Mouse (Mus musculus): ENCODE measurements around the gene Megf9. TPM values are rescaled to one million over a fixed set of nuclear protein-coding genes. Genes with fewer than 3 reads are reported as not detected.
A peak's percentile ranks its signal among the peaks of the same experiment; 100 is the strongest.

Gene Megf9
- total RNA-seq, 2 experiments from 2014 or later, result 26.0 to 43.4 TPM

DNA sequence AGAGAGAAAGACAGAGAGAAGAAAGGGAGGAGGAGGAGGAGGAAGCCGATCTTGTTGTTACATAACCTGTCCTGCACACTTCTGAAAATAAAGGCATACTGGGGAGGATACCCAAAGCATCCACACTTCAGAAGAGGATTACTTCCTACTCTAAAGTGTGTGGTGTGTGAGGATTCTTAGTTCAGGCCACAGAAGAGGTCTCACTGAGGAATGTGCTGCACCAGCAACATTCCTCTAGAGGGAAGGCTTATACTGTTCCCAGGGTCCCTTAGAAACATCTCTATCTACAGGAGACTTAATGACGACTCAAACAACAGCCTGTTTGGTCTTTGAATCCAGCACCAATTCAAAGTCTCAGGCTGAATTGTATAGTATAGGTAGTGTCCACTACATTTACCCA is 114.6 kb downstream of the Megf9 start:
- DNase-seq, result no peak

GRCm38 (mm10) chr4:70412126-70412525 is 122.7 kb downstream of the Megf9 start:
- DNase-seq, result no peak

- peak; percentile 97 for DNase-seq
Observed at GRCm38 (mm10) chr4:70409994-70410721, 124.6 kb downstream of the Megf9 start, which contains the start of gene Cdk5rap2. TSS of gene Cdk5rap2 (minus strand) at chr4:70410443.

- no peak for DNase-seq
Observed at GRCm38 (mm10) chr4:70409456-70409855, 125.3 kb downstream of the Megf9 start.

- DNase-seq, result peak in 1 of 2 experiments; percentile 23
Observed at GRCm38 (mm10) chr4:70402109-70402819, 132.5 kb downstream of the Megf9 start.

DNA sequence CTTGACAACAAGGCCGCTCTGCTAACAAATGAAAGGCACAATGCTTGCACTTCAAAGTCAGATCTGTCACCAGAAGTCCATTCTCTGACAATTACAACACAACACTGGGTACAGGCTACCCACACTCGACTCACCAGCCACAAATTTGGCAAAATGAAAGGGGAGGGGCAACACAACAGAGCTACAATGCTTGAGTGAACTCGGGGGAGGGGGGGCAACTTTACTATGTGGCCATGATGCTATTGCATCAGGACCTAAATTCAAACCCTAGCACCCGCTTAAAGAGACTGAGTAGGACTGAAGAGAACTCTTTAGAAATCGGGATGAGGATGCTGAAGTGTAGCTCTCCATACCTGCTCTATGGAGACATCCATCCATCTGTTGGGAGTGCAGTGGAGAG is 135.3 kb downstream of the Megf9 start:
- DNase-seq, result no peak

GRCm38 (mm10) chr4:70399074-70399473 is 135.7 kb downstream of the Megf9 start:
- no peak for DNase-seq

GRCm38 (mm10) chr4:70398088-70398487 is 136.7 kb downstream of the Megf9 start:
- DNase-seq, result no peak

GRCm38 (mm10) chr4:70396701-70397100 is 138.1 kb downstream of the Megf9 start:
- DNase-seq, result no peak

DNA sequence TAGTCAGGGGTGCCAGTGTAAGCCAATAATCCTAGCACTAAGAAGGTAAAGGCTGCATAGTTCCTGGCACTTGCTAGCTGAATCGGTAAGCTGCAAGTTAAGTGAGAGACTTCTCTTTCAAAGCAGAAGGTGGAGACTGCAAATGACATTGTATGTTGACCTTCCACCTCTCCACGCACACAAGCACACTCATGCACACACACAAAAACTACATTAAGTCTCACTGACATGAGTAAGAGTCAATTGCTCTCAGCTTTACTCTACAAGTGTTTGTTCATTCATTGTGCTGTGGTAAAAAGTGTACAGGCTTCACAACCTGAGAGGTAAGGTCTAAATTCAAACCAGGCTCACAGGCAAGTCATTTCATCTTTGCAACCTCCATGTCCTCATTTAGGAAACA is 140.1 kb downstream of the Megf9 start:
- DNase-seq, result no peak

DNA sequence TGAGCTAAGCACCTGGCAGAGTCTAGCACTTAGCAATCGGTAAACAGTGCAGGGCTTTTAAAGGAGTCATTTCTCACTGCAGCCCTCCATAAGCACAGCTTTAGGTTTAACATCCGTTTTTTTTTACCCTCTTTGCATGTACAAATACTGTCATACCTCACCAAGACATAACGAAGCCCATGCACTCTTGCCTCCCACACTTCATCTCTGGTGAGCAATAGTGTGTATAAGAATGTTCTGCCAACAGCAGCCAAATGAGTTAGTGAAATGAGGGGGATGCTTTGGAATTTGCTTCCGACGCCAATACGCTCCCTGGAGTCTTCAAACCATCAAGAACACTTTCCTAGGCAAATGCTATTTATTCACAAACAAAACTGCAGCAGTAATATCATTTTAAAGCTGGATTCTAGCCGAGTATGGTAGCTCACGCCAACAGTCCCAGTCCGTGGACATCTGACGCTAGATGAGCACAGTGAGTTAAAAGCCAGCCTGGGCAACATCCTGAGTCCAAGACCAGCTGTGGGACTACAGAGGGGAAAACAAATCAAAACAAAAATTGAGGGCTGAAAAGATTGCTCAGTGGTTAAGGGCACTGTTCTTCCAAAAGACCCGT is 142.9 kb downstream of the Megf9 start:
- DNase-seq, result no peak

GRCm38 (mm10) chr4:70391073-70391472 is 143.7 kb downstream of the Megf9 start:
- no peak for DNase-seq

DNA sequence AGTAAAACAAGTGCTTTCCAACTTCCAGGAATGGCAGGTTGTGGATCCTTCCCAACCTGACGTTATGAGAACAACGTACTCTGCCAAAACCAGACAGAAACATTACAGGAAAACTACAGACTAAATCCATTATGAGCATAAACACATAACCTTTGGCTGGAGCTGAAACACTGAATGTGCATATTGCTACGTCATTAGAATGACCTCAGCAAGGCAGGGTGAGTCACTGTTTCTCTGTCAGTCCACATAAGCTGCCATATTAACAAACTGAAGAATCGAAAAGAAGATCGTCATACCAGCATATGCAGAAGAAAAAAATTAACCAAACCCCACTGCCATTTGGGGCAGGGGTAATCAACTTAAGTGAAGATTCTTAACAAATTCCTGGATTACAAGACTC is 148.6 kb downstream of the Megf9 start:
- DNase-seq, result no peak

DNA sequence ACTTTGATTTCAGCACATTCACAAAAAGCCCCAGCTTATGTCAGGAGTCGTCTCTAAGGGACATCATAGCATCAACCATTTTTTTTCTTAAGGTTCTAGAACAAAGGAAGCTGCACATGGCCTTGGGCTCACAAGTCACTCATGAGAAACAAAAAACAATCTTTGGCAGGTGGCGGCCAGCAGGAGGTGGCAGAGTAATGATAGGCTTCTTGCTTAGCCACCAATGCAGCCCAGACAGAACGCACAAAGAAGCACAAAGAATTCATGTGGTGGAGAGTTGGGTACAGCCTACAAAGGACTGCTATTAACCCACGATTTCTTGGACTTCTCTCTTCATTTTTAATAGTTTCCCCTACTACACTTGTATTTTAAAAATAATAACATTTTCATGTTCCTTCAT is 157.4 kb downstream of the Megf9 start:
- no peak for DNase-seq

Other genes with a start within 250 kb of the Megf9 start
- gene Cdk5rap2, start 124.6 kb downstream of the Megf9 start, total RNA-seq (2021), result 10 to 100 TPM; 16.1 to 29.9 TPM

Measured in adrenal gland, postnatal 36 days (tissue).